20 mouse cellular contexts compared by ENCODE assay signal in genomic region chr9:58458856-58459553, GRCm38 (mm10). TPM values are rescaled to one million over a fixed set of nuclear protein-coding genes. Genes with fewer than 3 reads are reported as not detected.
DNase-seq lines count a peak whose midpoint lies in the region; ATAC-seq and TF ChIP-seq lines count a peak whose summit lies in the region.
"Had no signal": no experiment of that assay in that cellular context is flagged by ENCODE, and none has a peak within 500 bp of the region (broad histone marks: within the 10 kb centered on the region; RNA-seq: fewer than 3 reads in every experiment).

No protein-coding gene starts in this region.

- no peaks in the 10 kb centered on the region for H3K9me3 ChIP-seq in forebrain, embryonic 14.5 days (replicated peaks; ENCODE audit: control insufficient read depth, low read length)
- no peaks in the 10 kb centered on the region for H3K9me3 ChIP-seq in forebrain, embryonic 11.5 days (ENCODE audit: control insufficient read depth, low read length)
- H3K9me3 ChIP-seq: embryonic facial prominence, embryonic 12.5 days; liver, embryonic 15.5 days; midbrain, embryonic 12.5 days had no signal

- WGBS in forebrain, embryonic 14.5 days = 74% methylated on average over 6 of the region's 6 CpGs
- WGBS in forebrain, embryonic 11.5 days = 81% methylated on average over 6 of the region's 6 CpGs

- no peak overlapping the region for H3K4me2 ChIP-seq in forebrain, embryonic 14.5 days (ENCODE audit: low read length)
- no peak overlapping the region for H3K4me2 ChIP-seq in forebrain, embryonic 11.5 days (ENCODE audit: low read depth, low read length, severe bottlenecking)
- H3K4me2 ChIP-seq: embryonic facial prominence, embryonic 12.5 days; liver, embryonic 15.5 days; midbrain, embryonic 12.5 days had no signal

- H3K27me3 ChIP-seq in forebrain, embryonic 14.5 days (replicated peaks; ENCODE audit: control insufficient read depth, insufficient read depth, low read length) = no peaks in the 10 kb centered on the region
- H3K27me3 ChIP-seq in forebrain, embryonic 11.5 days (ENCODE audit: control insufficient read depth, insufficient read depth, low read length) = no peaks in the 10 kb centered on the region
- H3K27me3 ChIP-seq: embryonic facial prominence, embryonic 12.5 days had no signal

- no peak overlapping the region; the same call in 1 of the 2 replicates for H3K27ac ChIP-seq in forebrain, embryonic 14.5 days (ENCODE audit: low read depth, low read length)
- no peak overlapping the region for H3K27ac ChIP-seq in forebrain, embryonic 11.5 days (ENCODE audit: low read depth, low read length)
- peak overlapping the region; percentile 80; the same call in 1 of the 2 replicates for H3K27ac ChIP-seq in layer of hippocampus, adult 2 months
- H3K27ac ChIP-seq: embryonic facial prominence, embryonic 12.5 days; liver, embryonic 15.5 days; macrophage; midbrain, embryonic 12.5 days had no signal

- no peaks in the 10 kb centered on the region for H3K36me3 ChIP-seq in forebrain, embryonic 14.5 days (ENCODE audit: control insufficient read depth, insufficient read depth, low read length)
- no peaks in the 10 kb centered on the region for H3K36me3 ChIP-seq in forebrain, embryonic 11.5 days (ENCODE audit: control insufficient read depth, insufficient read depth, low read length)
- H3K36me3 ChIP-seq: embryonic facial prominence, embryonic 12.5 days; liver, embryonic 15.5 days; midbrain, embryonic 12.5 days had no signal

- peaks cover 31% of the 10 kb centered on the region for H3K4me1 ChIP-seq in forebrain, embryonic 14.5 days (ENCODE audit: control insufficient read depth, insufficient read depth, low read length)
- H3K4me1 ChIP-seq in forebrain, embryonic 11.5 days (replicated peaks; ENCODE audit: control insufficient read depth, insufficient read depth, low read length) = peaks cover 22% of the 10 kb centered on the region
- H3K4me1 ChIP-seq: liver, embryonic 15.5 days had no signal

- H3K4me3 ChIP-seq in forebrain, embryonic 14.5 days (ENCODE audit: low read depth, low read length) = no peak overlapping the region
- H3K4me3 ChIP-seq in forebrain, embryonic 11.5 days (ENCODE audit: low read depth, low read length) = no peak overlapping the region
- H3K4me3 ChIP-seq in layer of hippocampus, adult 2 months = no peak overlapping the region
- H3K4me3 ChIP-seq: embryonic facial prominence, embryonic 12.5 days; liver, embryonic 15.5 days; midbrain, embryonic 12.5 days had no signal

- peak; percentile 62 for DNase-seq in forebrain, embryonic 14.5 days (ENCODE audit: low spot score)
- no peak for DNase-seq in forebrain, embryonic 11.5 days (ENCODE audit: low spot score)
- DNase-seq in layer of hippocampus, adult 2 months (ENCODE audit: low spot score in 2 of 2) = no peak
- no peak for DNase-seq in layer of hippocampus, adult 11-12 months (ENCODE audit: low spot score)
- DNase-seq in 3T3-L1 (ENCODE audit: low read depth, low spot score) = peak; percentile 56
- DNase-seq in ZHBTc4 (ENCODE audit: low read depth, low spot score) = peak; percentile 37
- no peak for DNase-seq in yolk sac, embryonic 10.5 days (ENCODE audit: low spot score)
- DNase-seq: adrenal gland, adult 8-10 months; cerebellum, adult 11-12 months; gastrocnemius, postnatal 36 days; kidney, adult 18-20 months; kidney, postnatal 14 days; layer of hippocampus, adult 9-11 months; thymus, postnatal 36 days had no signal

- no peak for ATAC-seq in forebrain, embryonic 14.5 days
- ATAC-seq in forebrain, embryonic 11.5 days (replicated peaks; ENCODE audit: low FRiP score) = no peak
- ATAC-seq: hindbrain, embryonic 16.5 days had no signal

- no peak for TF ChIP-seq CTCF in layer of hippocampus, adult 2 months (conservative IDR thresholded peaks at IDR 0.05)

- H3K9ac ChIP-seq in forebrain, embryonic 14.5 days (ENCODE audit: low read length) = no peak overlapping the region
- H3K9ac ChIP-seq in forebrain, embryonic 11.5 days (ENCODE audit: low read length) = no peak overlapping the region
- H3K9ac ChIP-seq: embryonic facial prominence, embryonic 12.5 days; liver, embryonic 15.5 days; midbrain, embryonic 12.5 days had no signal

RNA-seq across cellular contexts. Expression of gene Insyn1, which starts 29.4 kb away (rescaled TPM):
- polyA plus RNA-seq in forebrain, embryonic 14.5 days (2014; fragmentation: Nextera tagmentation; extraction: Ambion mirVana) = 8.0 and 8.1 TPM in 2 replicates
- polyA plus RNA-seq in forebrain, embryonic 11.5 days (2014; fragmentation: Nextera tagmentation; extraction: Ambion mirVana) = 2.4 and 3.4 TPM in 2 replicates
- 100 to 1,000 TPM; 236 to 254 TPM for total RNA-seq in layer of hippocampus, adult 2 months (2021)
- total RNA-seq: neutrophil, adult 5-6 weeks had no signal
- polyA plus RNA-seq: liver, embryonic 15.5 days; macrophage had no signal

Comparison
In these comparisons a context has a peak if more than half of its experiments do, and no peak if none do; other contexts are left out.
1. DNase-seq: peak in forebrain, embryonic 14.5 days (single experiment), 3T3-L1 (single experiment) and ZHBTc4 (single experiment); none in forebrain, embryonic 11.5 days (single experiment), layer of hippocampus, adult 2 months (0 of 2), layer of hippocampus, adult 11-12 months (single experiment) and yolk sac, embryonic 10.5 days (single experiment).